Comparison of ENCODE assay signal across 17 mouse cellular contexts in the genomic region with DNA sequence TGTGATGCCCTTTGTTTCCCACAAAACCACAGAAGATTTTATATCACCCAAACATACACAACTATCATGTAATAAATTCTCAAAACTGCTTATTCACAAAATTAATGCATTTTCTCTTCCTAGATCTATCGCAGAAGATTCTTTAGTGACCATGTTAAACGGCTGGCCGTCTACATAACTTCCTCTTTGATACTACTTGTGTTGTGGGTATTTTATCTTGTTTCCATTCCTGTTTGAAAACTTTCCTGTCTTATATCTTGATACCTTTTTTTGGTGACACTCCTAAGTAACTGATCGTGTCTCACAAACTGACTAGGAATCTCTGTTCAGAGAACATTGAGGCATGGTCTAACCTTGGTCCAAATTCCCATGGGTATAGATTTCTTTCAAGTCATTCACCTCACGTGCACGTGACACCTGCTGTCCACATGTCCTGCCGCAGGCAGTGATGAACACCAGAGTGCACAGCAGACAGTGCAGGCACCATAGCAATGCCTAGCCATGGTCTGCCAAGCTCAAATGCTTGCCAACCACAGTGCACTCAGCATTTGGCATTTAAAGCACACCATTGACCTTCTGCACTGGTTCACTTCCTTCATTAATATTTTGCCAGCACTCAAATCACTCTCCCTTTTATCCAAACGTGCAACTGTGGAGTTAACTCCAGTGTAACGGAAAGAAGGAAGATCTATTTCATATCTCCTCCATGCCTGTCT.
DNase-seq lines count a peak whose midpoint lies in the region; ATAC-seq and TF ChIP-seq lines count a peak whose summit lies in the region.
"Had no signal": no experiment of that assay in that cellular context is flagged by ENCODE, and none has a peak within 500 bp of the region (broad histone marks: within the 10 kb centered on the region; RNA-seq: fewer than 3 reads in every experiment).

No protein-coding gene starts in this region.

- 76% methylated on average over 9 of the region's 9 CpGs for WGBS in heart, embryonic 10.5 days
- WGBS in kidney, adult 2 months, result 57% methylated on average over 9 of the region's 9 CpGs

- no peak for TF ChIP-seq POLR2A in kidney, adult 2 months (IDR thresholded peaks at IDR 0.05; ENCODE audit: low read depth, low read length)
- TF ChIP-seq POLR2A in MEL (IDR thresholded peaks at IDR 0.05; ENCODE audit: control insufficient read depth in 1 of 2, insufficient read depth in 1 of 2, low read depth in 1 of 2, low read length in 2 of 2, poor library complexity in 1 of 2), result no peak

- TF ChIP-seq RAD21 in MEL (IDR thresholded peaks at IDR 0.05; ENCODE audit: low read depth, low read length), result no peak

- H3K4me1 ChIP-seq in heart, embryonic 10.5 days, result no peaks in the 10 kb centered on the region
- no peaks in the 10 kb centered on the region for H3K4me1 ChIP-seq in kidney, adult 2 months (ENCODE audit: control insufficient read depth, insufficient read depth, low read length)
- 0 out of 4 replicates have a peak, but pooled peaks cover 0 to 2% of the 10 kb centered on the region in 2 experiments for H3K4me1 ChIP-seq in MEL (ENCODE audit: control insufficient read depth in 1 of 2, insufficient read depth in 2 of 2, low read length in 2 of 2)
- H3K4me1 ChIP-seq: midbrain, embryonic 13.5 days; neural tube, embryonic 12.5 days had no signal

- H3K9ac ChIP-seq in MEL (ENCODE audit: control insufficient read depth, low read depth, low read length, poor library complexity, severe bottlenecking), result no peak overlapping the region
- H3K9ac ChIP-seq: heart, embryonic 15.5 days; hindbrain, embryonic 14.5 days; midbrain, embryonic 13.5 days; neural tube, embryonic 12.5 days had no signal

- no peak for TF ChIP-seq CTCF in kidney, adult 2 months (conservative IDR thresholded peaks at IDR 0.05; ENCODE audit: insufficient read depth, insufficient read length, low read depth, low read length)
- TF ChIP-seq CTCF in MEL (IDR thresholded peaks at IDR 0.05 in 2 of 3, conservative IDR thresholded peaks at IDR 0.05 in 1 of 3; ENCODE audit: control insufficient read depth in 1 of 3, insufficient read depth in 1 of 3, low read depth in 2 of 3, low read length in 3 of 3, poor library complexity in 1 of 3, severe bottlenecking in 1 of 3), result no peak

- no peaks in the 10 kb centered on the region for H3K27me3 ChIP-seq in heart, embryonic 10.5 days (ENCODE audit: insufficient read depth, poor library complexity, severe bottlenecking)
- H3K27me3 ChIP-seq in kidney, adult 2 months (replicated peaks; ENCODE audit: control insufficient read depth, insufficient read depth, low read length), result peaks cover 1% of the 10 kb centered on the region; the same call in 1 of the 2 replicates
- H3K27me3 ChIP-seq in MEL (ENCODE audit: control insufficient read depth in 1 of 2, insufficient read depth in 2 of 2, low read length in 2 of 2), result no peaks in the 10 kb centered on the region; a peak in 1 of 4 replicates
- H3K27me3 ChIP-seq: heart, embryonic 15.5 days; midbrain, embryonic 13.5 days; neural tube, embryonic 12.5 days had no signal

- ATAC-seq in megakaryocyte, adult 5-6 weeks (ENCODE audit: poor library complexity, severe bottlenecking), result 0 out of 2 replicates have a peak, but pooled peaks have one; percentile 24
- no peak for ATAC-seq in erythroblast, adult 5-6 weeks (replicated peaks; ENCODE audit: low FRiP score, poor library complexity, severe bottlenecking)
- ATAC-seq: lung, postnatal 0 days; midbrain, embryonic 13.5 days had no signal

- H3K36me3 ChIP-seq in heart, embryonic 10.5 days, result no peaks in the 10 kb centered on the region
- H3K36me3 ChIP-seq in kidney, adult 2 months (ENCODE audit: control insufficient read depth, insufficient read depth, low read length), result no peaks in the 10 kb centered on the region
- H3K36me3 ChIP-seq in MEL (ENCODE audit: control insufficient read depth in 1 of 2, insufficient read depth in 2 of 2, low read length in 2 of 2), result peaks cover 0 to 2% of the 10 kb centered on the region in 2 experiments; a peak in 1 of 4 replicates
- H3K36me3 ChIP-seq: heart, embryonic 15.5 days; midbrain, embryonic 13.5 days; neural tube, embryonic 12.5 days had no signal

- H3K4me3 ChIP-seq in heart, embryonic 10.5 days, result no peak overlapping the region
- H3K4me3 ChIP-seq in kidney, adult 2 months (ENCODE audit: insufficient read depth, low read depth, low read length), result no peak overlapping the region
- no peak overlapping the region for H3K4me3 ChIP-seq in MEL (ENCODE audit: control insufficient read depth in 1 of 2, insufficient read depth in 1 of 2, low read depth in 2 of 2, low read length in 2 of 2)
- H3K4me3 ChIP-seq: heart, embryonic 15.5 days; midbrain, embryonic 13.5 days; neural tube, embryonic 12.5 days had no signal

- H3K9me3 ChIP-seq in heart, embryonic 10.5 days, result no peaks in the 10 kb centered on the region
- no peaks in the 10 kb centered on the region for H3K9me3 ChIP-seq in MEL (replicated peaks; ENCODE audit: insufficient read depth, low read length)
- H3K9me3 ChIP-seq: heart, embryonic 15.5 days; midbrain, embryonic 13.5 days; neural tube, embryonic 12.5 days had no signal

- TF ChIP-seq EP300 in MEL (IDR thresholded peaks at IDR 0.05; ENCODE audit: low read depth in 1 of 2, low read length in 2 of 2), result no peak

- H3K27ac ChIP-seq in heart, embryonic 10.5 days, result no peak overlapping the region
- no peak overlapping the region for H3K27ac ChIP-seq in kidney, adult 2 months (ENCODE audit: insufficient read depth, low read depth, low read length)
- H3K27ac ChIP-seq in MEL (ENCODE audit: control insufficient read depth, low read depth, low read length), result no peak overlapping the region
- H3K27ac ChIP-seq: heart, embryonic 15.5 days; hindbrain, embryonic 14.5 days; midbrain, embryonic 13.5 days; neural tube, embryonic 12.5 days had no signal

- peak; percentile 6 for DNase-seq in heart, adult 8-10 months (ENCODE audit: low spot score)
- no peak for DNase-seq in heart, embryonic 10.5 days (ENCODE audit: low spot score)
- DNase-seq in kidney, adult 2 months, result peak; percentile 51
- no peak for DNase-seq in kidney, postnatal 14 days
- peak; percentile 9 for DNase-seq in MEL (ENCODE audit: low read depth, low spot score)
- DNase-seq: adrenal gland, postnatal 25 days; cerebellum, adult 8-10 months; gastrocnemius, postnatal 36 days; layer of hippocampus, adult 9-11 months; right cerebral cortex, postnatal 14 days had no signal

- H3K79me2 ChIP-seq in MEL (ENCODE audit: control insufficient read depth, insufficient read depth, low read length, poor library complexity), result no peaks in the 10 kb centered on the region

TF ChIP-seq in MEL, 35 proteins besides CTCF, POLR2A, EP300 and RAD21:
- TF ChIP-seq MXI1 (IDR thresholded peaks at IDR 0.05; ENCODE audit: low read depth, low read length) (no peak), USF1 (IDR thresholded peaks at IDR 0.05; ENCODE audit: low read depth, low read length) (no peak), USF2 (IDR thresholded peaks at IDR 0.05; ENCODE audit: borderline replicate concordance in 1 of 2, insufficient read depth in 1 of 2, low read depth in 1 of 2, low read length in 2 of 2) (no peak), CHD1 (IDR thresholded peaks at IDR 0.05; ENCODE audit: low read depth, low read length) (no peak), MEF2A (IDR thresholded peaks at IDR 0.05; ENCODE audit: extremely low read depth, insufficient replicate concordance, low read depth, low read length, poor library complexity, severe bottlenecking) (no peak), ETS1 (IDR thresholded peaks at IDR 0.05; ENCODE audit: low read depth, low read length) (no peak), ZC3H11A (IDR thresholded peaks at IDR 0.05; ENCODE audit: low read depth, low read length) (no peak), GABPA (IDR thresholded peaks at IDR 0.05; ENCODE audit: low read depth, low read length) (no peak), MAX (IDR thresholded peaks at IDR 0.05; ENCODE audit: low read length) (no peak), KAT2A (conservative IDR thresholded peaks at IDR 0.05; ENCODE audit: low read depth, low read length) (no peak), E2F4 (IDR thresholded peaks at IDR 0.05; ENCODE audit: borderline replicate concordance, low read depth, low read length) (no peak), HCFC1 (IDR thresholded peaks at IDR 0.05; ENCODE audit: low read depth, low read length) (no peak), GATA1 (IDR thresholded peaks at IDR 0.05; ENCODE audit: low read depth, low read length) (no peak), CHD2 (IDR thresholded peaks at IDR 0.05; ENCODE audit: low read length) (no peak), ZKSCAN1 (IDR thresholded peaks at IDR 0.05; ENCODE audit: low read depth, low read length) (no peak), SIN3A (IDR thresholded peaks at IDR 0.05; ENCODE audit: low read length) (no peak)
TF ChIP-seq in MEL: peak in this region for 0.

Comparison
In these comparisons a context has a peak if more than half of its experiments do, and no peak if none do; other contexts are left out.
1. DNase-seq: peak in heart, adult 8-10 months (single experiment), kidney, adult 2 months (single experiment) and MEL (single experiment); none in heart, embryonic 10.5 days (single experiment) and kidney, postnatal 14 days (single experiment).